Mouse (Mus musculus) MEL (cell line): ENCODE data around the gene Tjp2.

ENCODE experiments used
- CHD2 ChIP-seq: IDR thresholded peaks from 2 replicates; pipeline ENCODE4 v1.6.1; 2011; ENCODE audit warnings: low read length, improper control_type of control experiment
- CTCF ChIP-seq, 3 experiments: IDR thresholded peaks in 2 of 3; conservative IDR thresholded peaks in 1 of 3; 2 replicates each; pipeline ENCODE4 v1.5.1; 2011 to 2012; ENCODE audit warnings: low read length in 3 of 3, low read depth in 2 of 3, mild to moderate bottlenecking in 2 of 3, improper control_type of control experiment in 1 of 3, inconsistent platforms in 1 of 3, mixed read lengths in 1 of 3, moderate library complexity in 1 of 3; ENCODE audit not compliant: control insufficient read depth in 1 of 3, insufficient read depth in 1 of 3, poor library complexity in 1 of 3, severe bottlenecking in 1 of 3
- ELF1 ChIP-seq: IDR thresholded peaks from 2 replicates; pipeline ENCODE4 v1.6.1; 2014; ENCODE audit warnings: low read depth, mild to moderate bottlenecking, inconsistent platforms, low read length, improper control_type of control experiment, moderate library complexity
- GABPA ChIP-seq: IDR thresholded peaks from 2 replicates; pipeline ENCODE4 v1.6.1; 2012; ENCODE audit warnings: low read depth, mild to moderate bottlenecking, inconsistent platforms, low read length, improper control_type of control experiment, moderate library complexity
- GATA1 ChIP-seq: IDR thresholded peaks from 2 replicates; pipeline ENCODE4 v1.6.1; 2011; ENCODE audit warnings: low read depth, low read length, improper control_type of control experiment
- HCFC1 ChIP-seq: IDR thresholded peaks from 2 replicates; pipeline ENCODE4 v1.6.1; 2012; ENCODE audit warnings: low read depth, mild to moderate bottlenecking, inconsistent platforms, low read length, improper control_type of control experiment, moderate library complexity
- KAT2A ChIP-seq: conservative IDR thresholded peaks from 2 replicates; pipeline ENCODE4 v1.6.1; 2012; ENCODE audit warnings: low read depth, low read length, improper control_type of control experiment, inconsistent platforms
- MAX ChIP-seq: IDR thresholded peaks from 2 replicates; pipeline ENCODE4 v1.6.1; 2011; ENCODE audit warnings: low read length, improper control_type of control experiment
- MXI1 ChIP-seq: IDR thresholded peaks from 2 replicates; pipeline ENCODE4 v1.6.1; 2011; ENCODE audit warnings: mild to moderate bottlenecking, low read depth, low read length, improper control_type of control experiment
- POLR2A ChIP-seq, 2 experiments: IDR thresholded peaks; 2 replicates each; pipeline ENCODE4 v1.6.1; 2011 to 2012; ENCODE audit warnings: low read length in 2 of 2, mild to moderate bottlenecking in 2 of 2, control low read depth in 1 of 2, improper control_type of control experiment in 1 of 2, low read depth in 1 of 2, moderate library complexity in 1 of 2; ENCODE audit not compliant: control insufficient read depth in 1 of 2, insufficient read depth in 1 of 2, poor library complexity in 1 of 2
- POLR2AphosphoS2 ChIP-seq: IDR thresholded peaks from 2 replicates; pipeline ENCODE4 v1.6.1; 2011; ENCODE audit warnings: low read length, improper control_type of control experiment
- SIN3A ChIP-seq: IDR thresholded peaks from 2 replicates; pipeline ENCODE4 v1.6.1; 2012; ENCODE audit warnings: low read length, improper control_type of control experiment, inconsistent platforms
- ZMIZ1 ChIP-seq: IDR thresholded peaks from 2 replicates; pipeline ENCODE4 v1.6.1; 2012; ENCODE audit warnings: low read depth, mild to moderate bottlenecking, inconsistent platforms, low read length, improper control_type of control experiment, moderate library complexity
- ZNF384 ChIP-seq: IDR thresholded peaks from 2 replicates; pipeline ENCODE4 v1.6.1; 2012; ENCODE audit warnings: low read depth, mild to moderate bottlenecking, inconsistent platforms, low read length, improper control_type of control experiment

- TF ChIP-seq ZNF384 (no peak), GABPA (no peak), POLR2AphosphoS2 (no peak), CTCF (IDR thresholded peaks at IDR 0.05 in 2 of 3, conservative IDR thresholded peaks at IDR 0.05 in 1 of 3; ENCODE audit: control insufficient read depth in 1 of 3, insufficient read depth in 1 of 3, low read depth in 2 of 3, low read length in 3 of 3, poor library complexity in 1 of 3, severe bottlenecking in 1 of 3) (no peak), POLR2A (IDR thresholded peaks at IDR 0.05; ENCODE audit: control insufficient read depth in 1 of 2, insufficient read depth in 1 of 2, low read depth in 1 of 2, low read length in 2 of 2, poor library complexity in 1 of 2) (no peak), HCFC1 (no peak), CHD2 (no peak), GATA1 (no peak), ELF1 (no peak), MXI1 (no peak), ZMIZ1 (no peak), MAX (no peak), KAT2A (no peak), SIN3A (no peak)
Measured at GRCm38 (mm10) chr19:24225305-24225696, 471 bp upstream of the Tjp2 start.
